Mouse (Mus musculus): ENCODE measurements around the gene Sgce.
"Not testable (repeated sequence)": the region's sequence is repeated elsewhere in the genome, so short reads cannot be mapped to it uniquely, and the experiment has no call there.

The Sgce gene

DNA sequence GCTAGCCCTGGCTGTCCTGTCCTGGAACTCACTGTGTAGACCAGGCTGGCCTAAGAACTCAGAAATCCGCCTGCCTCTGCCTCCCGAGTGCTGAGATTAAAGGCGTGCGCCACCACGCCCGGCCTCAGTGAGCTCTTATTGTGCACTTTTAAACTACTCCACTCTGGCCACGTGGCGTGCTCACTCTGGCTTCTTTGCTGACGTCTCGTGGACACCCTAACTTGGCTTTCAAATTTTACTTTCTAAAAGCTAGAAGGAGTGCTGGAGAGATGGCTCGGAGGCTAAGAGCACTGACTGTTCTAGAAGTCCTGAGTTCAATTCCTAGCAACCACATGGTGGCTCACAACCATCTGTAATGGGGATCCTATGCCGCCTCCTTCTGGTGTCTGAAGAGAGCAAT, 93.3 kb downstream of the Sgce start:
- DNase-seq (ENCODE audit: low read depth, low spot score), result not testable (repeated sequence)

DNA sequence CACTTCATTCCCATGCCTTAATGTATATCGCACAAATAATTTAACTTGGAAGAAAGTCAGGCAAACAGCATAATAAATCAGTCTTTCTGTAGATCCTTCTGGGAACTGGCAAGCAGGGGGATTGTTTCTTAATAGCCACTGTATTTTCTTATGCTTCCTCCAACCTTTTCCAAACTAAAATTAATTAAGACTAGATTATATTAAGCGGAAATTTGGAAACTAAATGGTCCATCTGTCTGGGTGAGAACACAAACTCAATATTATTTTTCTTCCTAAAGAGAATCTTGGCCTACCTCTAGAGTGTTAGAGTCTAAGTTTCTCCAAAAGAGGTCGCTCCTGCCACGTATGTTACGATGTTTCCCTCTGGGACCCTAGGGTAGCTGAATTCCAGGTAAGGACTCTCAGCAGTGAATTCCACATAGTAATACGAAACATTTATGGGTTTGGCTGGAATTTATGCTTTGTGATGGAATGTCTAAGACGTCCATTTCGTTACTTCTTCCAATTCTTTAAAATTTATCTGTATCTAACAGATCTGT, 94.3 kb downstream of the Sgce start:
- no peak for DNase-seq (ENCODE audit: low read depth, low spot score)

GRCm38 (mm10) chr6:4647351-4647750, 99.7 kb downstream of the Sgce start:
- no peak for DNase-seq (ENCODE audit: low read depth, low spot score)

DNA sequence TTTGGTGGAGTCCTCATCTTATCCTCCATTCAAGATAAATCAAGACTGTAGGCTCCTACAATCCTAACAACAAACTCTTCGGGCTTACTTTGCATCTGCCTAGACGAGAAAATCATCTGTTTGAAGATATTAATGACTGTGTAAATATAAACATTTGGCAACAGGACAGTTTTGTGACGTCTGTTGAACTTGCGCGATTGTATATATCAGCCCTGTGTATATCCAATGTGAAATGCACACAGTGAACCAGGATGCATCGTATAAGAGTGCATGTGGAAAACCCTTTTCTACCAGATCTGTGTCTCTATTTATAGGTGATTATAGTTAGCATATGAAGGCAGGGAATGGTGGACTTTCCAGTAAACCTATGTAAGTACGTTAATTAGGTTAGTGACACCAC, 104.9 kb downstream of the Sgce start:
- DNase-seq (ENCODE audit: low read depth, low spot score), result no peak

DNA sequence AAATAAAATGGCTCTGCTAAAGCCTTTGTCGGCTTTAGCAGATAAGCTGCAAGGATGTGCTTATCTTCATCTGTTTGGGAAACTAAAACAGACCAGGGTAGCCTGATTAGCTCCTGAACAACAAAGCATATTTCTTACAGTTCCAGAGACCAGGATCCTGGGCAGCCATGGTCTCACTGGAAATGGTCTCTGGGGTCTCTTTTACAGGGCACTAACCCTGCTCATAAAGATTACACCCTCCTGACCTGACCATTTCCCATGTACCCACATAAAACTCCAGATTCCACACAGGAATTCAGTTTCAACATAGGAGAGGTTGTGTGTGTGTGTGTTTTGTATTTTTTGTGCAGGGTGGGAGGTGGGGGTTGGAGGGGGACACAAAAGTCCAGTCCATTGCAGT, 112.2 kb downstream of the Sgce start:
- no peak for DNase-seq (ENCODE audit: low read depth, low spot score)

- DNase-seq (ENCODE audit: low read depth, low spot score), result no peak
Observed at GRCm38 (mm10) chr6:4633189-4633588, 113.8 kb downstream of the Sgce start.

GRCm38 (mm10) chr6:4631464-4631863, 115.5 kb downstream of the Sgce start:
- no peak for DNase-seq (ENCODE audit: low read depth, low spot score)

All from CD4-positive helper T cell, adult 2 months (primary cell).